Mouse (Mus musculus): Measurements from ENCODE around the gene Gm3045. TPM values are rescaled to one million over a fixed set of nuclear protein-coding genes. Genes with fewer than 3 reads are reported as not detected.
A peak's percentile ranks its signal among the peaks of the same experiment; 100 is the strongest.

Gm3045 gene
- polyA plus RNA-seq, 1 experiment from 2014 or later, result not detected

DNA sequence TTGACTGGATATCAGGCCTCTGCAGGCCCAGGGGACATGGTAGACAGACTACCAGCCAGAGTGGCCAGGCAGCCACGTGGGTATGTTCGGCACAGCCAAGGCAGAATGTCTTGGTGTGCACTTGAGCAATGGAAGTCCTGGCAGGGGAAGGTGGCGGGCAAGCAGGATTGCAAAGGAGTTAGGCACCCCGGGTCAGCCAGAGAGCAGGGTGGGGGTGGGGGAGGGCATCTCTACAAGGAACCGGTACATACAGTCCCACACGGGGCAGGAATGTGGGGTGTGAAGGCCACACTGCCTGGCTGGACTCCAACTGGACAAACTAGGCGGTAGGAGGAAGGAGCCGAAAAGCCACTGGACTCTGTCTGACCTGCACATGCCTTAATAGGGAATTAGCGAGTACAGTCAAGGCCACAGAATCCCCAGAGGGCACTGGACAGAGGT is 7.9 kb downstream of the Gm3045 start:
- WGBS, result 61% methylated on average over 9 of the region's 9 CpGs

DNA sequence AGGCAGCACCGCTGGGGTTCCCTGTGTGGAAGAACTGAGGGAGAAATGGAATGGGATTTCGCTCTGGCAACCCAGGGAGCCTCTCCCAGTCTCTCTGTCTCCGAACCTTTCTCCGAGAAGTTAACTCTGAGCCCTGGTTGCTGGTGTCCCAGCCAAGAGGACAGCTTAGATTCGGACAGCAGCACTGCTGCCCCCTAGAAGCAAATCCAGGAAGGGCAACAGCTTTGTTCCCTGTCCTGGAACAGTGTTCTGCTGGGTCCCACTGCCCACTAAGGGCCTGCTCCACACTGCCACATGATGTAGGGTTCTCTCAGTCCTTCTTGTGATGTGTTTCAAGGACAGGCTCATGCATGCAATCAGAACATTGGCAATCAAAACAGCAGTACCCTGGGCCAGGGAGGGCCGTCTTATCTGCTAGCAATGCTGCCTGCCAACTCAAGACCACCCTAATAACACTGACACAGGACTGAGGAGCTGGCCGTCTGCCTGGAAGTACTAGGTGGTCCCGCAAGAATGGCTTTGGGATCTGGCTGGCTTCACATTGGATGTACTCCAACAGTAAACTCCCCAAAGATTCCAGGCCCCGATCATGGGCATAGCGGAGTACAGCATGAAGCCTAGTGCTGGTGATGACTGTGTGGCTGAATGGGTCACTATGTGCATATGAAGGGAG is 9.4 kb downstream of the Gm3045 start:
- Histone ChIP-seq H3K36me3 (ENCODE audit: insufficient read depth, low read length) (no peaks in the 10 kb centered on the region), H3K27me3 (ENCODE audit: insufficient read depth, low read length) (peaks cover 56% of the 10 kb centered on the region), H3K27ac (ENCODE audit: low read length) (no peak overlapping the region), H3K4me1 (ENCODE audit: insufficient read depth, low read length) (peaks cover 24% of the 10 kb centered on the region), H3K4me3 (ENCODE audit: low read length) (no peak overlapping the region), H3K9ac (replicated peaks; ENCODE audit: low read length) (no peak overlapping the region), H3K9me3 (ENCODE audit: low read length) (no peaks in the 10 kb centered on the region), H3K4me2 (replicated peaks; ENCODE audit: low read depth, low read length) (no peak overlapping the region)
- no peak for ATAC-seq (ENCODE audit: low FRiP score, low TSS enrichment)
- 75% methylated on average over 10 of the region's 10 CpGs for WGBS

More for the DNA sequence above, 7.9 kb downstream of the Gm3045 start:
- Histone ChIP-seq H3K27me3 (ENCODE audit: insufficient read depth, low read length) (peaks cover 42% of the 10 kb centered on the region), H3K27ac (ENCODE audit: low read length) (no peak overlapping the region), H3K4me3 (ENCODE audit: low read length) (no peak overlapping the region), H3K4me1 (ENCODE audit: insufficient read depth, low read length) (peaks cover 24% of the 10 kb centered on the region), H3K9ac (replicated peaks; ENCODE audit: low read length) (no peak overlapping the region), H3K36me3 (ENCODE audit: insufficient read depth, low read length) (no peaks in the 10 kb centered on the region), H3K4me2 (replicated peaks; ENCODE audit: low read depth, low read length) (no peak overlapping the region), H3K9me3 (ENCODE audit: low read length) (no peaks in the 10 kb centered on the region)
- ATAC-seq (ENCODE audit: low FRiP score, low TSS enrichment), result peak; percentile 62

DNA sequence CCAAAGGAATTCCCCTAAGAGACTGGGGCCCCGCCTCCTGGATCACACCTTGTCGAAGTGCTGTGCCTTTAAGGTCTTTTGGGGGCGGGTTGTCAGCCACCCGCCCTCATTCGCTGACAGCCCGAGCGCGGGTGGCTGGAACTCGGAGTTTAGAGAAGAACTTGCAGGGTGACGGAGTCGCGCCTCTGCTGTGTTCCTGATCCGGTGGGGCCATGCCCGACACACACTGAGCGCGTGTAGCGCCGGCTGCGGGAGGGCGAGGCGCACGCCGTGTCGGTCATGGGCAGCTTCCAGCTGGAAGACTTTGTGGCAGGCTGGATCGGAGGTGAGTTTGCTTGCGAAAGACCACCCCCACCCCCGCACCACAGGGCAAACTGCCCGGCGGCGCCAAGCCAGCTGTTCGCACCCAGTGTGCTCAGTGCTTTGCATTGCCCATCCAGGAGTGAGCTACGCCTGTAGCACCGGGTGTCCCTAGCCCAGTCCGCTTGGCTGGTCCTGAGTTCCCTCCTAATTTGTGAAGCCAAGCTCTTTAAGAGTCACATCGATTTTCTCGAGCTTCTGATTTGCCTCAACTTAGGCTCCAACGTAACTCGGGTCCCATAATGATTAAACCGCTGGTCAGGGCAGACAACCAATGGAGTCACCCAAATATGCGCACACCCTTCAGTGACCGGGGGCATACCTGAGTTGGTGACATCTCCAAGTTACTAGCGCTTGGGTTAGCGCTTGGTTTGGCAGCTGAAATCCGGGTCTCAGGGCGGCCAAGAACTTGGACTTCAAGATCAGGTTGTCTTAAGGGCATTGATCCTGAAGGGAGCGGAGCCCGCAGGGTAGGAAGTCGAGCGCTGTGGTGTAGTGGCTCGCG is 12.0 kb downstream of the Gm3045 start, which contains the start of gene Slc25a48:
Slc25a48 (plus strand) TSS at position 145 of the 865 bp plus-strand sequence.
- no peak within 1 kb of the TSS for H3K27ac ChIP-seq (ENCODE audit: low read length)
- no peaks in the 10 kb centered on the region for H3K36me3 ChIP-seq (ENCODE audit: insufficient read depth, low read length)
- H3K4me2 ChIP-seq (replicated peaks; ENCODE audit: low read depth, low read length), result peak within 1 kb of the TSS; percentile 67
- peak within 1 kb of the TSS; percentile 44 for H3K9ac ChIP-seq (replicated peaks; ENCODE audit: low read length)
- peak; percentile 57; the same call in 1 of the 2 replicates for ATAC-seq (ENCODE audit: low FRiP score, low TSS enrichment)
- H3K4me1 ChIP-seq (ENCODE audit: insufficient read depth, low read length), result peaks cover 24% of the 10 kb centered on the region
- no peaks in the 10 kb centered on the region for H3K9me3 ChIP-seq (ENCODE audit: low read length)
- 3% methylated on average over 51 of the region's 51 CpGs for WGBS
- peak within 1 kb of the TSS; percentile 42 for H3K4me3 ChIP-seq (ENCODE audit: low read length)
- H3K27me3 ChIP-seq (ENCODE audit: insufficient read depth, low read length), result peaks cover 58% of the 10 kb centered on the region

DNA sequence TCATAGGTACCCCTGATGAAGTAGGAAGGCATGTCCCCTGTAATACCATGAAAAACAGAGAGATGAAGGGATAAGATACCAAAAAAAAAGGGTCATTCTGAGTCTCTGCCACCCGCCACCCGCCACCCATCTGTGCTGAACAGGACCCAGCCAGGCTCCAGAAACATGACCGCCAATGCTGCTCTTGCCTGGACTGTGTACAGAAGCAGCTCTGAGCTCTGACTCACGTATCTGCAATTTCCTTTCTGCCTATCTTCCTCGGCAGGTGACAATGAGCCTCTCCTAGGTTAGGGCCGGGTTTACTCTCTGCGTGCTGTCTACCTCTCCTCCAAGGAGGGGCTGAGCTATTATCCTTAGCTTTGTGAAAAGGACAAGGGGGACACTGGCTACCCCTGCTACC is 17.0 kb downstream of the Gm3045 start:
- peaks cover 5% of the 10 kb centered on the region for H3K4me1 ChIP-seq (ENCODE audit: insufficient read depth, low read length)
- H3K4me3 ChIP-seq (ENCODE audit: low read length), result no peak overlapping the region
- ATAC-seq (ENCODE audit: low FRiP score, low TSS enrichment), result no peak
- no peaks in the 10 kb centered on the region for H3K9me3 ChIP-seq (ENCODE audit: low read length)
- H3K4me2 ChIP-seq (replicated peaks; ENCODE audit: low read depth, low read length), result no peak overlapping the region
- H3K9ac ChIP-seq (replicated peaks; ENCODE audit: low read length), result no peak overlapping the region
- no peaks in the 10 kb centered on the region for H3K36me3 ChIP-seq (ENCODE audit: insufficient read depth, low read length)
- H3K27me3 ChIP-seq (ENCODE audit: insufficient read depth, low read length), result peaks cover 25% of the 10 kb centered on the region
- WGBS, result 67% methylated on average over 7 of the region's 7 CpGs
- no peak overlapping the region for H3K27ac ChIP-seq (ENCODE audit: low read length)

DNA sequence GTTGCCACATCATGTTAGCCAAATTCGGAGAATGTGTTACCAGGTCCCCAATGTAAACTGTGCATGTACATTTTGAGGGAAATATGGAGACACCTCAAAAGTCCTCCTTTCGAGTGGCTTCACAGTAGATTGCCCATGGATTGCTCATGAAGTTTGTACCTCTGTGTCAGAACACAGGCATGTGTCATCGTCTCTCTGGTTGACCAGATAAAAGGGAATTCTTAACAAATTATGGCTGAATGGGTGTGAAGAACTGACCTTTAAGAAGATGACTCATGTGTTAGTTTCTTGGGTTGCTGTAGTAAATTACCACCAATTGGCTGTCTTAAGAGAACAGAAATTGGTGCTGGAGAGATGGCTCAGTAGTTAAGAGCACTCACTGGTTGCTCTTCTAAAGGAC is 17.7 kb downstream of the Gm3045 start:
- H3K9ac ChIP-seq (replicated peaks; ENCODE audit: low read length), result no peak overlapping the region
- H3K4me1 ChIP-seq (ENCODE audit: insufficient read depth, low read length), result 0 out of 2 replicates have a peak, but pooled peaks cover 2% of the 10 kb centered on the region
- no peaks in the 10 kb centered on the region for H3K36me3 ChIP-seq (ENCODE audit: insufficient read depth, low read length)
- H3K27me3 ChIP-seq (ENCODE audit: insufficient read depth, low read length), result peaks cover 19% of the 10 kb centered on the region
- ATAC-seq (ENCODE audit: low FRiP score, low TSS enrichment), result no peak
- 85% methylated on average over 3 of the region's 3 CpGs for WGBS
- no peak overlapping the region for H3K4me2 ChIP-seq (replicated peaks; ENCODE audit: low read depth, low read length)
- no peak overlapping the region for H3K4me3 ChIP-seq (ENCODE audit: low read length)
- no peak overlapping the region for H3K27ac ChIP-seq (ENCODE audit: low read length)
- no peaks in the 10 kb centered on the region for H3K9me3 ChIP-seq (ENCODE audit: low read length)

DNA sequence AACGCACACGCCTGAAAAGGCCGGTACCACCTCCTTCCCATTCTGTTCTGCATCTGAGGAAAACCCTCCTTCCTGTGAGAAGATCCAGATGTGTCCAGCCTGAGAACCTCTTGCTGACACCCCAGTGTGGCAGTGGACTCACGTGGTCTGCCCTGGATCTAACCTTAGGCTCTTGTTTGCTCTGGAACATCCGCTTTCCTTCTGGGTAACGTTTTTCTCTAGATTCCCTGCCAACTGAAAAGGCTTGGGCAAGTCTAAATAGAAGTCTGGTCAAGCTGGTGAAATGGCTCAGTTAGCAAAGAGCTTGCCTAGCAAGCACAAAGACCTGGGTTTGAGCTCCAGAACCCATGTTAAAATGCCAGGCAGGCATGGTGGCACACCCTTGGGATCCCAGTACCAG is 18.6 kb downstream of the Gm3045 start:
- Histone ChIP-seq H3K36me3 (ENCODE audit: insufficient read depth, low read length) (no peaks in the 10 kb centered on the region), H3K27me3 (ENCODE audit: insufficient read depth, low read length) (peaks cover 10% of the 10 kb centered on the region), H3K4me3 (ENCODE audit: low read length) (no peak overlapping the region), H3K27ac (ENCODE audit: low read length) (no peak overlapping the region), H3K9me3 (ENCODE audit: low read length) (no peaks in the 10 kb centered on the region), H3K9ac (replicated peaks; ENCODE audit: low read length) (no peak overlapping the region), H3K4me1 (ENCODE audit: insufficient read depth, low read length) (0 out of 2 replicates have a peak, but pooled peaks cover 4% of the 10 kb centered on the region), H3K4me2 (replicated peaks; ENCODE audit: low read depth, low read length) (no peak overlapping the region)
- no peak for ATAC-seq (ENCODE audit: low FRiP score, low TSS enrichment)
- WGBS, result 84% methylated on average over 6 of the region's 6 CpGs

DNA sequence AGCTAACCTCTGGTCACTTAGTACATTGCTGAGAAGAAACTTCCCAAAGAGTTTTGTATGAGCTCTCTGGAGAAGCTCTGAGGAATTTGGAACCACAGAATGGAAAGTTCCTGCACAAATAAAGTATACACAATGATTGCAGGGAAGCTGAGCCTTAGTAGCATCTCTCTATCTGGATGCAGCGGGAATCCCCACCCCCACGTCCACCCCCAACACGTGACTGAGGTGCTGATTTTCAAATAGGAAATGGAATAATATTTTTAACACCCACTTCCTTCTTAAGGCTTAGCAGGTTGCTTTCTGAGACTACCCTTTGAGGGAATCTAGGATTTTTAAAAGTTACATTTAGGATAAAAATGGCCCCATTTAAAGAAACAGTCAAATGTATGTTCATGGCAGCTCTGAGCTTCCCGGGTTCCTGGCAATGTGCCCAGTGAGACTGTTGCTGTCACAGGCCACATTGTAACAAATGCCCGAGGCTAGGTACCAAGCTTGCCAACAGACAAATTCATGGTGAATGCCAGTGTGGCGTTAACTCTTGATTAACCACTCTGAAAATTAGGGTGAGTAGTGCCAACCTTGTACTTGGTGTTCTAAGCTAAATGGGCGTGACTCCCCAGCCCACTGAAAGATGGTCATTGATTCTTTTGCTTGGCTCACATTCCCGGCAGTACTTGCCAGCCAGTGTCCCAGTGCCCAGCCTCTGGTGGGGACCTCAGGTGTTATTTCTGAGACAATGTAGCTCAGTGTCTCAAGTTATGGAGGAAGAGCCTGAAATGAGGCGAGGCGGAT is 23.0 kb downstream of the Gm3045 start:
- no peaks in the 10 kb centered on the region for H3K9me3 ChIP-seq (ENCODE audit: low read length)
- H3K4me3 ChIP-seq (ENCODE audit: low read length), result no peak overlapping the region
- no peaks in the 10 kb centered on the region for H3K27me3 ChIP-seq (ENCODE audit: insufficient read depth, low read length)
- H3K4me1 ChIP-seq (ENCODE audit: insufficient read depth, low read length), result 0 out of 2 replicates have a peak, but pooled peaks cover 10% of the 10 kb centered on the region
- WGBS, result 69% methylated on average over 10 of the region's 10 CpGs
- no peaks in the 10 kb centered on the region for H3K36me3 ChIP-seq (ENCODE audit: insufficient read depth, low read length)
- no peak overlapping the region for H3K9ac ChIP-seq (replicated peaks; ENCODE audit: low read length)
- no peak for ATAC-seq (ENCODE audit: low FRiP score, low TSS enrichment)
- no peak overlapping the region for H3K4me2 ChIP-seq (replicated peaks; ENCODE audit: low read depth, low read length)
- H3K27ac ChIP-seq (ENCODE audit: low read length), result no peak overlapping the region

DNA sequence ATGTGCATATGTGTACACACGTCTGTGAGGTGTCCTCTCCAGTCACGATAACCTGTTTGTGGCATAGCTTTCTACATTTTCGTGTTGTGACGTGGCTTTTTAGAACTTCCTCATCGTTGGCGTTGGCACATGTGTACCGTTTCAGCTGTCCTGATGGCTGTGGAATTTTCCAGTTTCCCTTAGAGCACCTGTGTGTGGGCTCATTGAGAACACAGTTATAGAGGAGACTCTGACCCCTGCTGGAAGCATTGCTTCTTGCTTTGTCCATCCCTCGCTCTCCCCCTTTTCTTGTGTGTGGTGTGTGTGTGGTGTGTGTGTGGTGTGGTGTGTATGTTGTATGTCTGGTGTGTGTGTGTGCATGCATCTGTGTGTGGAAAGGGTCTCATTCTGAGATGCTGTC is 23.6 kb downstream of the Gm3045 start:
- 0 out of 2 replicates have a peak, but pooled peaks cover 10% of the 10 kb centered on the region for H3K4me1 ChIP-seq (ENCODE audit: insufficient read depth, low read length)
- ATAC-seq (ENCODE audit: low FRiP score, low TSS enrichment), result no peak

DNA sequence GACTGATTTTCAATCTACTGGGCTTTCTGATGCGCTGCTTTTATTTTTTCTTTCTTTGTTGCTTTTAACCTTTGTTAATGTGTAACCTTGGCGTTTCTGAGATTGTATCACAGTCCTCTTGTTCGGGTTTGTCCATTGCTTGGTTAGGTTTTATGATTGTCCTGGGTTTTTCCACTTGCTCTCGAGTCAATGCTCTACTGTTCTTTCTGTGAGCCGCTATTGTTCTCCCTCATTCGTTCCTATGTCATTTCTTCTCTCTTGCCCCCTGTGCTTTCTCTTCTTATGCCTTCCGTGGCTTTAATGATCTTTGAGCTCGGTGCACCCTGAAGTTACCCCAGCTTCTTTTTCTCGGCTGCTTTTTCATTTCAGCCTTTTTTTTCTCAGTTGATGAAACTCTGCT is 31.6 kb downstream of the Gm3045 start:
- no peak overlapping the region for H3K4me3 ChIP-seq (ENCODE audit: low read length)
- no peaks in the 10 kb centered on the region for H3K9me3 ChIP-seq (ENCODE audit: low read length)
- ATAC-seq (ENCODE audit: low FRiP score, low TSS enrichment), result peak; percentile 43; the same call in 1 of the 2 replicates
- H3K9ac ChIP-seq (replicated peaks; ENCODE audit: low read length), result peak overlapping the region; percentile 41; the same call in 1 of the 2 replicates
- peak overlapping the region; percentile 31 for H3K4me2 ChIP-seq (replicated peaks; ENCODE audit: low read depth, low read length)
- H3K36me3 ChIP-seq (ENCODE audit: insufficient read depth, low read length), result no peaks in the 10 kb centered on the region
- H3K27me3 ChIP-seq (ENCODE audit: insufficient read depth, low read length), result no peaks in the 10 kb centered on the region
- peak overlapping the region; percentile 87 for H3K27ac ChIP-seq (ENCODE audit: low read length)
- no peaks in the 10 kb centered on the region; the same call in 1 of the 2 replicates for H3K4me1 ChIP-seq (ENCODE audit: insufficient read depth, low read length)
- 34% methylated on average over 9 of the region's 9 CpGs for WGBS

More for the DNA sequence above, 23.6 kb downstream of the Gm3045 start:
- Histone ChIP-seq H3K4me3 (ENCODE audit: low read length) (no peak overlapping the region), H3K9me3 (ENCODE audit: low read length) (no peaks in the 10 kb centered on the region), H3K27me3 (ENCODE audit: insufficient read depth, low read length) (no peaks in the 10 kb centered on the region), H3K27ac (ENCODE audit: low read length) (no peak overlapping the region), H3K9ac (replicated peaks; ENCODE audit: low read length) (no peak overlapping the region), H3K4me2 (replicated peaks; ENCODE audit: low read depth, low read length) (no peak overlapping the region), H3K36me3 (ENCODE audit: insufficient read depth, low read length) (no peaks in the 10 kb centered on the region)
- WGBS, result 79% methylated on average over 8 of the region's 8 CpGs
